Mouse (Mus musculus) liver, adult 10 weeks (tissue): ENCODE data around the gene Olfr747. TPM values are rescaled to one million over a fixed set of nuclear protein-coding genes. Genes with fewer than 3 reads are reported as not detected.

Experiments
- polyA plus RNA-seq: library from polyadenylated mRNA; stranded (reverse); fragments of 350-450 nt; fragmentation: Illumina TruSeq; extraction: RNeasy Lipid Tissue Mini Kit (QIAGEN cat#74804); gene quantifications from one replicate; pipeline ENCODE4 v1.2.3, GENCODE M21; 2014; ENCODE audit warnings: low read depth, low replicate concordance

Gene Olfr747
- polyA plus RNA-seq = not detected

GRCm38 (mm10) chr14:50693106-50693505 lies at the start of gene Olfr747:
Olfr747 (minus strand) TSS chr14:50693206.

GRCm38 (mm10) chr14:50707073-50707472 lies 14.1 kb upstream of the Olfr747 start, which contains the start of gene Olfr748:
Olfr748 (plus strand) TSS chr14:50707373.

DNA sequence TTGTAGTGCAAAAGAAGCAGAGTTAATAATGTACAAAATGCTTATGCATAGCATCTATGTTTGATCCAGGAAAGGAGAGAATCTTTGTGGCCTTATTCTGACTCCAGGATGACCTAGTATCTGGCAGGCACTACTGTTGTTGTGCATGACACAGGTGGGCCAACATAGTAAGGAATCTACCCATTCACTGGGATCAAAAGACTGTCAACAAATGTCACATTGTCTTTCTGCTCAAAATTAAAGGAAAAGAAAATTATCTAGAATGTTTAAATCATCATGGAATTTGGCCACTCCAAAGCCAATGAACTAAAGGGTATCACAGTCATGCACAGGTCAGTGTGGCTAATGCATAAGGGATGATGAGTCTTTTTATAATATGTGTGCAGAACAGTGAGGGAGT lies 46.2 kb downstream of the Olfr747 start, which contains the start of gene Olfr746:
TSS of gene Olfr746 (plus strand) at position 301 of the 400 bp plus-strand sequence.

GRCm38 (mm10) chr14:50639088-50639487 lies 53.9 kb downstream of the Olfr747 start, which contains the start of gene Olfr745:
Olfr745 (plus strand) TSS chr14:50639388.

Other genes starting within 250 kb of the Olfr747 start
- gene Olfr740, start 247.7 kb downstream of the Olfr747 start, polyA plus RNA-seq = not detected
- gene Olfr741, start 220.5 kb downstream of the Olfr747 start, polyA plus RNA-seq = not detected
- gene Olfr742, start 189.6 kb downstream of the Olfr747 start, polyA plus RNA-seq = not detected
- not detected for gene Olfr743, start 171.4 kb downstream of the Olfr747 start, polyA plus RNA-seq
- not detected for gene Olfr744, start 78.3 kb downstream of the Olfr747 start, polyA plus RNA-seq
- not detected for gene Olfr745, start 53.8 kb downstream of the Olfr747 start, polyA plus RNA-seq
- not detected for gene Olfr746, start 46.1 kb downstream of the Olfr747 start, polyA plus RNA-seq
- not detected for gene Olfr748, start 14.2 kb upstream of the Olfr747 start, polyA plus RNA-seq
- gene Olfr749, start 51.9 kb upstream of the Olfr747 start, polyA plus RNA-seq = not detected
- gene Ttc5, start 92.3 kb upstream of the Olfr747 start, polyA plus RNA-seq = 7.0 TPM
- gene Ccnb1ip1, start 114.5 kb upstream of the Olfr747 start, polyA plus RNA-seq = not detected
- 11.7 TPM for gene Parp2, start 114.6 kb upstream of the Olfr747 start, polyA plus RNA-seq
- gene Tep1, start 177.4 kb upstream of the Olfr747 start, polyA plus RNA-seq = 4.7 TPM
- not detected for gene Klhl33, start 204.3 kb upstream of the Olfr747 start, polyA plus RNA-seq
- gene Osgep, start 231.7 kb upstream of the Olfr747 start, polyA plus RNA-seq = 10.0 TPM
- gene Apex1, start 231.8 kb upstream of the Olfr747 start, polyA plus RNA-seq = 17.1 TPM
- 14.0 TPM for gene Pip4p1, start 237.7 kb upstream of the Olfr747 start, polyA plus RNA-seq
- 139 TPM for gene Pnp, start 237.9 kb upstream of the Olfr747 start, polyA plus RNA-seq